Mouse (Mus musculus) hematopoietic multipotent progenitor cell, adult 10-12 weeks (in vitro differentiated cells): ENCODE measurements around the gene Nelfa. TPM values are rescaled to one million over a fixed set of nuclear protein-coding genes. Genes with fewer than 3 reads are reported as not detected.

Experiments
- polyA plus RNA-seq: library from polyadenylated mRNA; stranded (reverse); fragments of >175 nt; gene quantifications from 2 replicates; pipeline ENCODE4 v1.2.3, GENCODE M21; 2012; ENCODE audit warnings: low replicate concordance

Gene Nelfa
- polyA plus RNA-seq, result 16.4 and 41.6 TPM in 2 replicates

DNA sequence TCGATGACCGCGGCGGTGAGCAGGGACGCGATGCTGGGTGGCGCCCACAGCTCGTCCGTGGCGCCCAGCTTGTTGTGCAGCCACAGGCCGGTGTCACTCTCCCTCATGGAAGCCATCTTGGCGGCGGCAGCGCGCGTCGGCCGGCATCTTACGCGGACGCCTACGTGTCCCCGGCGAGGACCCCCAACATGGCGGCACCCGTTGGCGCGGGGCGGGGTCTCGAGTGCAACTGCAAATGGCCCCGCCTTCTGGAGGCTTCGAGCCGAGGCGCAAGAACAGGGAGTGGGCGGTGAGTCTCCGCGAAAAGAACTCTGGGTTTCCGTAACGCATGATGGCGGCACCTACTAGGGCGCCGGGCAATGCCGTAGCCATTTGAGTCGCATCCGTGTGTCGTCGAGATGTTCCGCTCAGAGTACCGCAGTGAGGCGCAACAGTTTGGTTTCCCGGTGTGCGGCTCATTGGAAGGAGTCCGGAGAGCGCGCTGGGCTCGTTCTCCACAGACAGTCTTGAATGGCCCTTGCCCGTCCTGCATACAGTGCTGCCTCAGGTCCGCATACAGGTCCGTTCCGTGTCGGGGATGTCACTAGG is at the start of gene Nelfa:
Gene Nelfa (minus strand): TSS at position 294 of the 588 bp plus-strand sequence.

DNA sequence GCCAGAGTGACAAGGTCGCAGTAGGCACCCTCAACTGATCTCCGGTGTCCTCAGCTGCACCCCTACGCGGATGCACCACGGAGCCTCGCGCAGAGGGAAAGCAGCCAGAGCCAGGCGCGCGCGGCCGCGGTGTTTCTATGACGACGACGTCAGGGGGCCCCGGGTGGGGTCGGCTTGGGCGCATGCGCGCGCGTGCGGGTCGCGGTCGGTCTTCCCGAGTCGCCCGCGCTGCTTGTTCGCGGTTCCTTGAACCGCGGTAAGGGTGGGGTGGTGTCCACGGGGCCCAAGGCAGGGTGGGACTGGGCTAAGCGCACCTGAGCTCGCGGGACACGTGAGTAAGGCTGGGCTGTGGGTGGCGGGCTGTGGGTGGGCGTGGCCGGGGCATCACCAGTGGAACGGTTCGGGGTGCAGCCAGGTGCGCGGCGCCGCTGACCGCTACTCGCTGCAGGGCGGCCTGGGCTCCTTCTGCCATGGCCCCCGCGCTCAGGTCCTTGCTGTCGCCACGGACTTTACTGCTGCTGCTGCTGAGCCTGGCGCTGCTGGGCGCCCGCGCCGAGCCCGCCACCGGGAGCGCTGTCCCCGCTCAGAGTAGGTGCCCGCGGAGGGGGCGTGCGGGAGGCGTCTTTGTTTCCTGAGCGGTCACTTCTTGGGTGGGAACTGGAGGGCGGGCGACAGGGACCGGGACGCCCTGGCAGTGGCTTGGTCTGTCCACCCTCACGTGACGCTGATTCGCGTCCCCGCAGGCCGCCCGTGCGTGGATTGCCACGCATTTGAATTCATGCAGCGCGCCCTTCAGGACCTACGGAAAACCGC is 47.3 kb upstream of the Nelfa start, which contains the start of gene Gm1673:
Gene Gm1673 (plus strand): TSS at position 125 of the 813 bp plus-strand sequence.

Other genes with a start within 250 kb of the Nelfa start
- gene Fgfr3, start 214.7 kb downstream of the Nelfa start, polyA plus RNA-seq, result 0.22 and 0.28 TPM in 2 replicates
- 35.6 and 38.7 TPM in 2 replicates for gene Letm1, start 153.6 kb downstream of the Nelfa start, polyA plus RNA-seq
- gene Nsd2, start 115.7 kb downstream of the Nelfa start, polyA plus RNA-seq, result 2.6 and 5.2 TPM in 2 replicates
- gene Gm1673, start 47.0 kb upstream of the Nelfa start, polyA plus RNA-seq, result 17.8 and 38.6 TPM in 2 replicates
- 5.1 and 12.4 TPM in 2 replicates for gene Nat8l, start 59.6 kb upstream of the Nelfa start, polyA plus RNA-seq
- gene Poln, start 233.0 kb upstream of the Nelfa start, polyA plus RNA-seq, result 0.08 and 0.09 TPM in 2 replicates
- 1.8 and 3.4 TPM in 2 replicates for gene Haus3, start 233.1 kb upstream of the Nelfa start, polyA plus RNA-seq